Mouse (Mus musculus): ENCODE measurements at regions not wholly inside any gene's neighbourhood (a gene's known extent, or its start where the extent isn't known, plus 50 kb on each side); places are given as distances from the start of the nearest gene placed in this dataset.
A peak's percentile ranks its signal among the peaks of the same experiment; 100 is the strongest.
"Not testable (repeated sequence)": the region's sequence is repeated elsewhere in the genome, so short reads cannot be mapped to it uniquely, and the experiment has no call there.

GRCm38 (mm10) chr14:53683361-53684015, 570.4 kb downstream of the Dad1 start:
- not testable (repeated sequence) for DNase-seq

- not testable (repeated sequence) for DNase-seq
Measured at GRCm38 (mm10) chr14:53682679-53683078, 571.2 kb downstream of the Dad1 start.

- not testable (repeated sequence) for DNase-seq
Measured at GRCm38 (mm10) chr14:53681320-53681719, 572.6 kb downstream of the Dad1 start.

DNA sequence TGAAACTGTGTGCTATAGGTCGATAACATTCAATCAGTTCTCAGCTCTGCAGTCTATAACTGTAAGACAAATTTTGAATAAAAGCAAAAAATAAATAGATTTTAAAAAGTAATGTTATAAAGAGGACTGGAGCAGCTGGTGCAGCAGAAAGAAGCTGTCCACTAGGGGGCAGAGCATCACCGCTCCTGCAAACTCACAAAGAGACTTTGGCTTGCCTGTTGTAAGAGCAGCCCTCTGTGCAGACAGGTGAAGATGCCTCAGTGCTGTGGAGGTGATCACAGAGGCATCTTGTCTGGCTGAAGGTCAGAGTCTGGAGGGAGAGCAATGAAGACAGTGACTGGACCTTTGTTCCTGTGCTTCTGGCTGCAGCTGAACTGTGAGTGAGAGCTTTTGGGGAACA, 588.2 kb downstream of the Dad1 start:
- peak in 1 of 2 experiments; percentile 3 for DNase-seq

GRCm38 (mm10) chr14:53662700-53663355, 591.1 kb downstream of the Dad1 start:
- DNase-seq: not testable (repeated sequence)

GRCm38 (mm10) chr14:53654669-53655068, 599.2 kb downstream of the Dad1 start:
- not testable (repeated sequence) for DNase-seq

DNA sequence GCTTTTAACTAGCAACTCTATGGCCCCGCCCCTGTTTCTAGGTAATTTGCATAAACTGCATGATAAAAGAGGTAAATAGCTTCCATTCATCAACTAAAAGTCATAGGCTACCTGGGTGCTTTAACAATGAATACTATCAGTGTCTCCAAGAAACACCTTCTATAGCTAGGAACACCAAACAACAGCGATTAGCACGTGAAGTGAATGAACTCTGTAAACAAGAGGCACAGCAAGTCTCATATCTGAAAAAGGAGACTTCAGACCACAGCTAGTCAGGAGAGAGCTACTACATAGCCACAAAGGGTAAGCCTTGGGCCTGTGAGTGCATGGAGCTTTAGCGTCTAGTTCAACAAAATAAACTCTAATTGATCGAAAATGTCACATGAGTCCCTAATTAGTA, 602.8 kb downstream of the Dad1 start:
- not testable (repeated sequence) for DNase-seq

GRCm38 (mm10) chr14:53649189-53649588, 604.7 kb downstream of the Dad1 start:
- not testable (repeated sequence) for DNase-seq

- DNase-seq: not testable (repeated sequence)
Measured at GRCm38 (mm10) chr14:53640441-53640840, 613.5 kb downstream of the Dad1 start.

GRCm38 (mm10) chr14:53637664-53638063, 616.2 kb downstream of the Dad1 start:
- DNase-seq: not testable (repeated sequence)

- not testable (repeated sequence) for DNase-seq
Measured at GRCm38 (mm10) chr14:53635206-53635605, 618.7 kb downstream of the Dad1 start.

DNA sequence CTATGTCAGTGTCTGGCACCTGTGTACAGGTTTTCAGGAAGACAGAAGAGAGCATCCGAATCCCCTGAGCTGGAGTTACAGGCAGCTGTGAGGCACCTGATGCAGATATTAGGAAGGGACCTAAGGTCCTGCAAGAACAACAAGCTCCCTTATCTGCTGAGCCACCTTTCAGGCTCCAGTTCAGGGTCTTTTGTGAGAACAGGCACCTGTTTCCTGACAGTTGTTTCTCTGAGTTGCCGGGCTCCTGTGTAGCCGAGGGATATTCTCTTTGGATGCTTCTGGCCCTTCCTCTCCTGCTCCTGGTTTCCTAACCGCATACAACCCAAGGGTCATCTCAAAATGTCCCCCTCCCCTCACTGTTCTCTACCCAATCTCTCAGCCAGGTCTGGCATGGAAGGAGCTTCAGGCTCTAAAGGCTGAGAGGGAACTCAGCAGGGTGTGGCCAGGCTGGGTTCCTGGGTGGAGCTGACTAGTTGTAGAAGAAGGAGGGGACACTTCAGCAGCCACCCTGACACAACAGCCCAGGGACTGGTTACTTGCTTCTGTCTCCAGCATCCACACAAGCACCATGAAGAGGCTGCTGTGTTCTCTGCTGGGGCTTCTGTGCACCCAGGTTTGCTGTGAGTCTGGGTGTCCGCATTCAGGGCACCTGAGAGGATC, 619.5 kb downstream of the Dad1 start:
- not testable (repeated sequence) for DNase-seq

DNA sequence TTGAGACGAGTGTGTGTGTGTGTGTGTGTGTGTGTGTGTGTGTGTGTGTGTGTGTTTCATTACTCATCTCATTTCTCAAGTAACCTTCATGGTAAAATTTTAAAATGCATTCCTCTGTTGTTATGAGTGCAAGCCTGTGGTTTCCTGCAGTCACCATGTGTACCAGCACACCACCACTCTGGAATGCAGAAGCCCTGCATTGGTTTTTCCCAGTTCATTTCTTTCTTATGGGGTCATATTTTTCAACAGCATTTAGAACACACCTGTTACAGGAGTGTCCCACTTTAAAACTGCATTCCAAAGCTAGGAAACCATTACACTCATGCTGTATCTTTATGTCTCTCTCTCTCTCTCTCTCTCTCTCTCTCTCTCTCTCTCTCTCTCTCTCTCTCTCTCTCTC, 620.2 kb downstream of the Dad1 start:
- DNase-seq: not testable (repeated sequence)

DNA sequence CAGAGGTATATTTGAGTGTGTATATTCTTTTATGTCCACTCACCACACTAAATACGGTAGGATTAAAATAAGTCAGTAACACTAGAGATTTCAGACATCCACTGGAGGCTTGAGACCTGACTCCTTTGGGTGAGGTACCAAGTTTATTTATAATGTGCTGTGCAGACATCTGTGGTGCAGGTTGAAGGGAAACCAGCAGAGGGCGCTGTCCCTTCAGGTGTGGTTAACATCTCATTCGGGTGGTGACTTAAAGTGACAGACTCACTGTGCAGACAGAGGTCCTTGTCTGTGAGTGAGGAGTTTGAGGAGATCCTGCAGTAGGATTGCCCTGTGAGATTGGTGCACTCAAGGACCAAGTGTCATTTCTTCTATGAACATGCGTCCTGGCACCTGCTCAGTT, 632.5 kb downstream of the Dad1 start:
- DNase-seq: not testable (repeated sequence)

GRCm38 (mm10) chr14:53616061-53616460, 637.8 kb downstream of the Dad1 start:
- not testable (repeated sequence) for DNase-seq

DNA sequence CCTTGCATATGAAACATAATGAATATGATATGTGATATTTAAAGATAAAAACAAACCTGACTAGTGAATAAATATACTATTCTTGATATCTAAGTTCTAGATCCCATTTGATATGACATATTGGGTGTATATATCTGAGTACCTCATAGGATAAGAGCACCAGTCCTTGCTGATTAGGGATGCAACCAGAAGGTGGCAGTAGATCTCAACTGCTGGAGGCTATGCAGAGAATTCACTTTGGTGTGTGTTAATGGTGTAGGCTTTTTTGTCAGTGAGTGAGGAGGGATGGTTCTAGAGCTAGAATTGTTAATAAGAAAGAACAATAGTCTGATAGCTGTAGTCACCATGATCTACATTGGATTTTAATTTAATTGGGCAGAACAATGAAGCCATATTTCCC, 639.6 kb downstream of the Dad1 start:
- no peak for DNase-seq

- DNase-seq: not testable (repeated sequence)
Measured at GRCm38 (mm10) chr14:53599299-53599698, 654.6 kb downstream of the Dad1 start.

- not testable (repeated sequence) for DNase-seq
Measured at GRCm38 (mm10) chr14:53597287-53597686, 656.6 kb downstream of the Dad1 start.

- not testable (repeated sequence) for DNase-seq
Measured at GRCm38 (mm10) chr14:53590601-53591000, 663.3 kb downstream of the Dad1 start.

DNA sequence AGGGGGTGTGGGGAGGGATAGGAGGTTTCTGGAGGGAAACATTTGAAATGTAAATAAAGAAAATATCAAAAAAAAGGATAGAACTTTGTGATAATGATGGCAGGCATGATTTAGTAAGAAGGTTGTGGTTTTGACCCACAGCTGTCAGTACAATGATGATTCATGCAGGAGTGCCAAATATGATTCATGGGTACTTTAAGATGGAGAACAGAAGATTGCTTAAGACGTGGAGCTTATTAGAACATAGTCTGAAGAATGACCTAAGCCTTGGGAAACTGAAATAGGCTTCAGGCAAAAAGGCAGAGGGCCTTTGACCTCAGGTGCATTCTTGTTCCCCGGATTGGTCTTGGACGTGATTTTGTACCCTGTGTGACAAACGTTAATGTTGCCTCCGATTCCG, 671.4 kb downstream of the Dad1 start:
- not testable (repeated sequence) for DNase-seq

GRCm38 (mm10) chr14:53581734-53582133, 672.2 kb downstream of the Dad1 start:
- DNase-seq: not testable (repeated sequence)

- DNase-seq: not testable (repeated sequence)
Measured at GRCm38 (mm10) chr14:53576927-53577326, 677.0 kb downstream of the Dad1 start.

GRCm38 (mm10) chr14:53572701-53573100, 681.2 kb downstream of the Dad1 start:
- DNase-seq: not testable (repeated sequence)
